Mouse (Mus musculus): ENCODE measurements at regions not wholly inside any gene's neighbourhood (a gene's known extent, or its start where the extent isn't known, plus 50 kb on each side); places are given as distances from the start of the nearest gene placed in this dataset.

GRCm38 (mm10) chr9:115847289-115848074, 61.8 kb upstream of the Gadl1 start:
- TF ChIP-seq CTCF (IDR thresholded peaks at IDR 0.05; ENCODE audit: low read depth) (no peak), EP300 (IDR thresholded peaks at IDR 0.05; ENCODE audit: low read depth) (no peak)
